ENCODE assay signal across 23 mouse cellular contexts in genomic region chr13:16964823-16965475, GRCm38 (mm10).
A peak's percentile ranks its signal among the peaks of the same experiment; 100 is the strongest.
DNase-seq lines count a peak whose midpoint lies in the region; ATAC-seq and TF ChIP-seq lines count a peak whose summit lies in the region.
"Had no signal": no experiment of that assay in that cellular context is flagged by ENCODE, and none has a peak within 500 bp of the region (broad histone marks: within the 10 kb centered on the region; RNA-seq: fewer than 3 reads in every experiment).

No protein-coding gene starts in this region.

- H3K27me3 ChIP-seq in heart, adult 2 months (ENCODE audit: control insufficient read depth, insufficient read depth, low read length) = no peaks in the 10 kb centered on the region
- H3K27me3 ChIP-seq in forebrain, postnatal 0 days (ENCODE audit: insufficient read depth, low read length) = no peaks in the 10 kb centered on the region
- H3K27me3 ChIP-seq: embryonic facial prominence, embryonic 15.5 days; heart, embryonic 15.5 days; limb, embryonic 15.5 days; megakaryocyte, embryonic 14.5 days; midbrain, embryonic 15.5 days had no signal

- H3K27ac ChIP-seq in heart, adult 2 months = no peak overlapping the region
- H3K27ac ChIP-seq in forebrain, postnatal 0 days (ENCODE audit: low read depth, low read length) = no peak overlapping the region
- H3K27ac ChIP-seq: embryonic facial prominence, embryonic 15.5 days; heart, embryonic 15.5 days; limb, embryonic 15.5 days; liver, embryonic 15.5 days; midbrain, embryonic 15.5 days had no signal

- no peaks in the 10 kb centered on the region for H3K36me3 ChIP-seq in heart, adult 2 months (ENCODE audit: control insufficient read depth, insufficient read depth, low read length)
- H3K36me3 ChIP-seq in forebrain, postnatal 0 days (ENCODE audit: insufficient read depth) = no peaks in the 10 kb centered on the region
- H3K36me3 ChIP-seq: embryonic facial prominence, embryonic 15.5 days; heart, embryonic 15.5 days; limb, embryonic 15.5 days; liver, embryonic 15.5 days; midbrain, embryonic 15.5 days had no signal

- H3K4me2 ChIP-seq in forebrain, postnatal 0 days (ENCODE audit: low read depth) = no peak overlapping the region
- H3K4me2 ChIP-seq: embryonic facial prominence, embryonic 15.5 days; heart, embryonic 15.5 days; limb, embryonic 15.5 days; liver, embryonic 15.5 days; midbrain, embryonic 15.5 days had no signal

- intact Hi-C loops in heart, adult 2 months (cut with DNase I) = loop anchor here (5.0 kb wide), 1 partner anchor 953 kb away; the partner anchor contains the start of gene Inhba

- 72% methylated on average over 4 of the region's 4 CpGs for WGBS in heart, adult 2 months
- WGBS in forebrain, postnatal 0 days = 51% methylated on average over 4 of the region's 4 CpGs

- no peak for TF ChIP-seq EP300 in heart, adult 2 months (IDR thresholded peaks at IDR 0.05; ENCODE audit: insufficient read depth, low read depth, low read length)

- H3K9ac ChIP-seq in heart, adult 2 months (ENCODE audit: low read depth, low read length) = no peak overlapping the region
- H3K9ac ChIP-seq in forebrain, postnatal 0 days = no peak overlapping the region
- H3K9ac ChIP-seq: embryonic facial prominence, embryonic 15.5 days; heart, embryonic 15.5 days; limb, embryonic 15.5 days; liver, embryonic 15.5 days; midbrain, embryonic 15.5 days had no signal

- no peak for TF ChIP-seq POLR2A in heart, adult 2 months (IDR thresholded peaks at IDR 0.05; ENCODE audit: insufficient read depth, low read depth, low read length)

- DNase-seq in heart, adult 2 months = no peak
- no peak for DNase-seq in heart, adult 9 months (ENCODE audit: low spot score in 2 of 2)
- DNase-seq in layer of hippocampus, adult 9-11 months = peak; percentile 2
- no peak for DNase-seq in layer of hippocampus, adult 8-10 months (ENCODE audit: low spot score in 2 of 2)
- peak; percentile 19 for DNase-seq in brain, adult 2 months (ENCODE audit: low read depth, low spot score)
- peak; percentile 26 for DNase-seq in forebrain, postnatal 0 days
- DNase-seq in thymus, postnatal 25 days = no peak
- DNase-seq: adrenal gland, adult 2 months; cerebellum, postnatal 14 days; heart, adult 18-20 months; kidney, adult 8-10 months; kidney, postnatal 25 days; layer of hippocampus, postnatal 36 days; lung, postnatal 14 days; right cerebral cortex, postnatal 14 days; spleen, adult 18-20 months; thymus, postnatal 4 days had no signal

- ATAC-seq in forebrain, postnatal 0 days = peak; percentile 67; the same call in 1 of the 2 replicates
- ATAC-seq: midbrain, embryonic 15.5 days had no signal

- peak; percentile 51 for TF ChIP-seq CTCF in heart, adult 2 months (IDR thresholded peaks at IDR 0.05)
- TF ChIP-seq CTCF in forebrain, postnatal 0 days (IDR thresholded peaks at IDR 0.05; ENCODE audit: low read depth) = peak; percentile 59

- H3K4me1 ChIP-seq in heart, adult 2 months (ENCODE audit: control insufficient read depth, insufficient read depth, low read length) = no peaks in the 10 kb centered on the region
- H3K4me1 ChIP-seq in forebrain, postnatal 0 days (ENCODE audit: insufficient read depth) = no peaks in the 10 kb centered on the region
- H3K4me1 ChIP-seq: embryonic facial prominence, embryonic 15.5 days; heart, embryonic 15.5 days; limb, embryonic 15.5 days; liver, embryonic 15.5 days; megakaryocyte, embryonic 14.5 days; midbrain, embryonic 15.5 days had no signal

- H3K9me3 ChIP-seq in forebrain, postnatal 0 days (ENCODE audit: low read length) = no peaks in the 10 kb centered on the region
- H3K9me3 ChIP-seq: embryonic facial prominence, embryonic 15.5 days; heart, embryonic 15.5 days; limb, embryonic 15.5 days; liver, embryonic 15.5 days; megakaryocyte, embryonic 14.5 days; midbrain, embryonic 15.5 days had no signal

- H3K4me3 ChIP-seq in heart, adult 2 months = no peak overlapping the region
- no peak overlapping the region for H3K4me3 ChIP-seq in forebrain, postnatal 0 days (ENCODE audit: low read depth, low read length)
- H3K4me3 ChIP-seq: embryonic facial prominence, embryonic 15.5 days; heart, embryonic 15.5 days; limb, embryonic 15.5 days; liver, embryonic 15.5 days; megakaryocyte, embryonic 14.5 days; midbrain, embryonic 15.5 days had no signal

- H3K79me2 ChIP-seq in heart, adult 2 months (replicated peaks; ENCODE audit: control insufficient read depth, insufficient read depth, low read length) = no peaks in the 10 kb centered on the region

Comparison
In these comparisons a context has a peak if more than half of its experiments do, and no peak if none do; other contexts are left out.
1. DNase-seq: peak in layer of hippocampus, adult 9-11 months (single experiment), brain, adult 2 months (single experiment) and forebrain, postnatal 0 days (single experiment); none in heart, adult 2 months (0 of 2), heart, adult 9 months (0 of 2), layer of hippocampus, adult 8-10 months (0 of 2) and thymus, postnatal 25 days (single experiment).